Mouse (Mus musculus): ENCODE results near the gene Plxna1.
A peak's percentile ranks its signal among the peaks of the same experiment; 100 is the strongest.

The Plxna1 gene

GRCm38 (mm10) chr6:89362281-89363106, at the start of gene Plxna1:
Plxna1 (minus strand) TSS chr6:89362620.
- no peak for DNase-seq (ENCODE audit: extremely low read depth, low read depth)

- DNase-seq (ENCODE audit: extremely low read depth, low read depth): no peak
Measured at GRCm38 (mm10) chr6:89409041-89409440, 46.6 kb upstream of the Plxna1 start.

GRCm38 (mm10) chr6:89408259-89408658, 45.8 kb upstream of the Plxna1 start:
- DNase-seq (ENCODE audit: extremely low read depth, low read depth): no peak

- no peak for DNase-seq (ENCODE audit: extremely low read depth, low read depth)
Measured at GRCm38 (mm10) chr6:89407247-89407889, 44.9 kb upstream of the Plxna1 start.

DNA sequence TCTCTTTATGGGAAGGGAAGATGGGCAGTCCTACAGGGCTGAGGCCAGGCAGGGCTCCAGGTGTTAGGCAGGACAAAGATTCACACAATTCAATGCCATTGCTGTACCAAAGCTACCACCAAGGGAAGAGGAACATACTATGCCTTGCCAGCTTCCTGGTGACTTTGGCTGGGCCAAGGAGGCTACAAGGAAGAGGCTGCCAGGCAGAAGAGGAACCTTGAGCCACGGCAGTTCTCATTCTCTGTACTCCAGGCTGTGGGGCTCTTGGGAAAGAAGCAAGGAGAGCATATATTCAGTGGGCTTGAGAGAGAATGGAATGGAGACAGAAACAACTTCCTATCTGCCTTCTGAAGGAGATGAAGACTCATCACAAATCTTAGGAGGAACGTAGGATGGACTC, 42.5 kb upstream of the Plxna1 start:
- DNase-seq (ENCODE audit: extremely low read depth, low read depth): no peak

GRCm38 (mm10) chr6:89403257-89404225, 41.1 kb upstream of the Plxna1 start:
- no peak for DNase-seq (ENCODE audit: extremely low read depth, low read depth)

GRCm38 (mm10) chr6:89402406-89402805, 40.0 kb upstream of the Plxna1 start:
- DNase-seq (ENCODE audit: extremely low read depth, low read depth): no peak

DNA sequence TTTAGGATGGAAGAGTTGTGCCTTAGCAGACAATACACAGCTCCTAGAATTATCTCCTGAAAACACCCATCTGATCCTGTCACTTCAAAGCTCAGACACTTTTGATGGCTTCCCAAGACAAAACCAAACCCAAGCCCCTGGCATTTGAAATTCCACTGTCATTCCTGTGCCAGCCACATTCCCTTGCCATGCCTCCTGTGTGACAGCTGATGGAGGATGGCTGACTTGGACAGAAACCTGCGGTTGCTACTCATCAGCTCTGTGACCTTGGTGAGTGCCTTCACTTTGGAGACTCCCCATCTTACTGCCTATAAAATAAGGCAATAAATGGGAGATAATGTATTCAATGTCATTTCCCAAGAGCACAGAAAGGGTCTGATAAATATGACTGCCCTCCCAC, 37.1 kb upstream of the Plxna1 start:
- no peak for DNase-seq (ENCODE audit: extremely low read depth, low read depth)

DNA sequence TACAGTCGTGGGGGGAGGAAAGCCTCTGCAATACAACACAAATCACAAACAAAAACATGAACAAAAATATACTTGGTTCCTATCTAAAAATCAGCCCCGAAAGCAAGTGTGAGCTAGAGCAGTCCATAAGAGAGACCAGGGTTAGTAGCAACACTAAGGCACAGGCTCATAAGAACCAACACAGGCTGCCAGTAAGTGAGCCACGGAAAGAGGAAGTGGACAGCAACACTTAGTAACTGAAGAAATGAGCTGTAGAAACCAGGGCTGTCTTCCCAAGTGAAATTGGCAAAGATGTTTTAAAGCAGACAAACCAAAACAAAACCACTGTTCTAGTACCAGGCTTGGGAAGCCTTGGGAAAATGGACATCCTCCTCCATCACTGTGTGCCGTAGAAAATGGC, 35.5 kb upstream of the Plxna1 start:
- DNase-seq (ENCODE audit: extremely low read depth, low read depth): peak; percentile 69

GRCm38 (mm10) chr6:89393820-89394219, 31.4 kb upstream of the Plxna1 start:
- DNase-seq (ENCODE audit: extremely low read depth, low read depth): no peak

DNA sequence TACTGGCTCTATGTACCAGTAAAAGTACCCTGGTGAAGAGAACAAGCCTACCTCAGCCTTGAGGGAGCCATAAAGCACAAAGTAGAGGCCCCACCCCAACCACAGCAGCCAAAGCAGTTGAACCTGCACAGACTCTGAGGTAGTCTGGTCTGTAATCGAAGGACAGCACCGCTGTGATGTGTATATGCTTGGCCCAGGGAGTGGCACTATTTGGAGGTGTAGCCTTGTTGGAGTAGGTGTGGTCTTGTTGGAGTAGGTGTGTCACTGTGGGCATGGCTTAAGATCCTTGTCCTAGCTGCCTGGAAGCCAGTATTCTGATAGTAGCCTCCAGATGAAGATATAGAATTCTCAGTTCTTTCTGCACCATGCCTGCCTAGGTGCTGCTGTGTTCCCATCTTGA, 29.8 kb upstream of the Plxna1 start:
- DNase-seq (ENCODE audit: extremely low read depth, low read depth): no peak

- no peak for DNase-seq (ENCODE audit: extremely low read depth, low read depth)
Measured at GRCm38 (mm10) chr6:89389771-89390170, 27.4 kb upstream of the Plxna1 start.

DNA sequence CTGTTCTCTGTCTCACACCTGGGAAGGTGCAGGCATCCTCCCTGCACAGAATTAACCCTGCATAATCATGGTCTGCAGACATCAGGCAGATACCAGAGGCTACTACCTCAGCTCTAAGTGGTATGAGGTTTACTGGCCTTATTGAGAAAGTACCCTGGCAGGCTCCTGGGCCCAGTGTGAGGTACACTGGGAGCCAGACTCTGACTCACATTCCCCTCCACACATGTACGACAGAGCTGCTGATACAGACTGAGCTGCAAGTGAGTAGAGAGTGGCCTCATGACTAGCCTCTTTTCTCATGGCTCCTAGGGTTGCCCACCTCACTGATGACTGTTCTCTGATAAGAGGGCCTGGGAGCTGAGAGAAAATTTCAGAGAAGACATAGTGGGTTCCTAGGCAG, 24.5 kb upstream of the Plxna1 start:
- DNase-seq (ENCODE audit: extremely low read depth, low read depth): no peak

DNA sequence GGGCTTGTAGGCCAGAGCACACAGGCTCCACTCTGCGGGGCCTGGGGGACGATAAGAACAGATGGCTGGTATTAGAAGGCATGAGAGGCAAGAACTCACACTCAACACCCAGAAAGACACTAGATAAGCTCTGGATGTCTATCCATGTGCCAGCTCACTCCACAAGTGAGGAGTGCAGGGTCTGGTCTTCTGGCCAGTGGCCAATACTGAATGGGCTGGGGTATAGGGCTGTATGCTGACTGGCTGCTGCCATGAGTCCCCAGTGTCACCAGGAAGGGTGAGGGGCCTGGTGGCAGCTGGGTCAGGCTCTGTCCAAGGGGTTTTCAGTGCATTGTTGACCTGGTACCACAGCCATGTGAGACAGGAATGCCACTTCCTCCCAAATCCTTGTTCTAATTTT, 22.3 kb upstream of the Plxna1 start:
- DNase-seq (ENCODE audit: extremely low read depth, low read depth): no peak

DNA sequence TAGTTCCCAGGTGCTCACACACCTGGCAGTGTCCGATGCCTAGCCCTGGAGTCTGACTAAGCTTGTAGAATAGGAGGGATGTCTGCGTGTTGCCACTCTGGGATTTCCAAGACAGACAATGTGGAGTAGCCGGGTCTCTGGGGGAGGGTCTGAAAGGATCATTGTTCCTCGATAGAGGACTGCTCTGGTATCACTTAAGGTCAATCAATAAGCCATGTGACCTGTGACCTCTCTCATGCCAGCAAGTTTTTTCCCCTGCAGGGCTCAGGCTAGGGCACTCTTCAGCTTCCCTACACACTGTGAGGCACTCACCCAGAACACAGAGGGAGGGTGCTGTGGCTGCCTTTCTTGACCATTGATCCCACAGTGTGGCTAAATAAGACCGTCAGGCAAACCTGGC, 19.4 kb upstream of the Plxna1 start:
- DNase-seq (ENCODE audit: extremely low read depth, low read depth): no peak

DNA sequence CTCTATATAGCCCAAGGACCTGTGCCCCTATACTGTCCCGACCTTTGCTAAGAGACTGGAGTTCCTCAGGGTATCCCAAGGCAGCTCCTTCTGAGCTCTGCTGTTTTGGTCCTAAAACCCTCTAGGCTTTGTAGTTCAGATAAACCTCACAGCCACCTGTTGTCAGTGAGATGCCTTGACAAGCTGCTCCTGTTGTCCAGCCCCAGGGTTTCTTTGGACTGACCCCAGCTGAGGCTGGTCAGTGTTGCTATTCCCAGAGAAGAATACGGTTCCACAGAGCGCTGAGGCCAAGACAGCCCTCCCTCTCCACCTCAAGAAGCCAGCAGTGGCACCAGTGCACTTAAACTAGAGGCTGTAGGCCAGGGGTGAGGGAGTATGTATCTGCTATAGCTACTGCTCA, 18.8 kb upstream of the Plxna1 start:
- no peak for DNase-seq (ENCODE audit: extremely low read depth, low read depth)

DNA sequence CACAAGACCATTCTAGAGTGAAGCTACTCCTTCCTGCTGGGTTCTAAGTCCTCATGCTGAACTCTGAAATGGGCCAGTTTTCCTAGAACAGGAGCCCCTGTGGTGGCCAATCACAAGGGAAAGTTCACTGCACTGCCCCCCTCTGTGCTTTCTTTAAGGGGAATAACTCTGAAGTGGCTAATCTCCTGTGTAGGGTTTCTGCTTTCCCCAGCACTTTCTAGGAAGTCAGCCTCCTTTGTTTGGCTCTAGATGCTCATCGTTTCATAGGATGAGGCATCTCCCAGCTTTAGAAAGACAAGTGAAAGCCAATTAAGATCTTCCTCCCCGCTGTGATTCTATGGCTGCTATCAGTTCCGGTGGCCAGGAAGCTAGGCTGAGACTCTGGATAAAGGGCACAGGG, 18.3 kb upstream of the Plxna1 start:
- DNase-seq (ENCODE audit: extremely low read depth, low read depth): no peak

- DNase-seq (ENCODE audit: extremely low read depth, low read depth): no peak
Measured at GRCm38 (mm10) chr6:89378264-89378663, 15.8 kb upstream of the Plxna1 start.

- no peak for DNase-seq (ENCODE audit: extremely low read depth, low read depth)
Measured at GRCm38 (mm10) chr6:89368812-89369211, 6.4 kb upstream of the Plxna1 start.

GRCm38 (mm10) chr6:89364342-89364741, 1.9 kb upstream of the Plxna1 start:
- DNase-seq (ENCODE audit: extremely low read depth, low read depth): no peak

DNA sequence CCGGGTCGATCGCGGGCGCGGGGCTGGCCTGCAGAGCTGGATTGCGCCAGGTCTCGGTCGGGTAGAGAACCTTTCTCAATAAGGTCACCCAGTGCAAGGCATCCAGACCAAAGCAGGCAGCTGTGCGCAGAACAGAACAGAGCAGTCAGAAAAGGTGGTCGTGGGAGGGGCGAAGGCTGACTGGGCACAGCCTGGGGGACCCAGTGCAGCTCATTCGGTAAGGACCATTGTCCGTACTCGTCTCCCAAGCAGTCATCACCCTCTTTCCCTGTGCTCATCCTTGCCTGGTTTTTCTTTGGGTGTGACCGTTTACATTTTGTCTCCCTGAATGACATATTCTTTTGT, 659 bp upstream of the Plxna1 start:
- DNase-seq (ENCODE audit: extremely low read depth, low read depth): no peak

Data from MEL-GATA-1-ER (cell line).